Mouse (Mus musculus) 3134 (cell line): Measurements from ENCODE around the gene Fli1.

Experiments
- DNase-seq: peaks from one replicate; pipeline ENCODE4 v3.0.0-alpha.2; 2011; ENCODE audit warnings: low spot score; ENCODE audit not compliant: insufficient read length; ENCODE audit errors: extremely low read depth

The Fli1 gene

GRCm38 (mm10) chr9:32503995-32504451, 38.6 kb downstream of the Fli1 start:
- DNase-seq: no peak

GRCm38 (mm10) chr9:32503423-32503822, 39.2 kb downstream of the Fli1 start:
- no peak for DNase-seq

GRCm38 (mm10) chr9:32502256-32503010, 40.2 kb downstream of the Fli1 start:
- DNase-seq: no peak

- no peak for DNase-seq
These were observed 41.8 kb downstream of the Fli1 start for GRCm38 (mm10) chr9:32500886-32501285.

GRCm38 (mm10) chr9:32500063-32500462, 42.6 kb downstream of the Fli1 start:
- DNase-seq: no peak

GRCm38 (mm10) chr9:32499469-32499868, 43.2 kb downstream of the Fli1 start:
- DNase-seq: no peak

- DNase-seq: no peak
These were observed 47.0 kb downstream of the Fli1 start for GRCm38 (mm10) chr9:32495643-32495997.

GRCm38 (mm10) chr9:32494891-32495642, 47.6 kb downstream of the Fli1 start:
- DNase-seq: no peak

- no peak for DNase-seq
These were observed 48.9 kb downstream of the Fli1 start for GRCm38 (mm10) chr9:32493588-32494423.

DNA sequence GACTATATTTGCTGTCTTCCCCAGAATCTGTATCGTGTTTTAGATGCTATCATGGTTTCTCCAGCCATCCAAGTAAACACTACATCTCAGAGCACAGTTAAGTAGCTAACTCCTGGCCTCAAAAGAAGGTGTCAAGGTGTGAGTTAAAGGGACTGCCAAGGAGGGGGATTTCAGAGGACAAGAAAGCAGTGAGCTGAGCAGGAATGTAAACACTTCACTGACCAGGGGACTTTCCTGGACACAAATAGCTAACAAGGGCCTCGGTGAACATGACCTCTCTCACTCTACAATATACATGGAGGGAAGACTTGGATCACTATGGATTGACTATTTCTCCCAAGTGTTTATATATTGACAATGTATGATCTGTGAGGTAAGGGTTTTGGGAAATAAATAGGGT, 49.9 kb downstream of the Fli1 start:
- DNase-seq: no peak

DNA sequence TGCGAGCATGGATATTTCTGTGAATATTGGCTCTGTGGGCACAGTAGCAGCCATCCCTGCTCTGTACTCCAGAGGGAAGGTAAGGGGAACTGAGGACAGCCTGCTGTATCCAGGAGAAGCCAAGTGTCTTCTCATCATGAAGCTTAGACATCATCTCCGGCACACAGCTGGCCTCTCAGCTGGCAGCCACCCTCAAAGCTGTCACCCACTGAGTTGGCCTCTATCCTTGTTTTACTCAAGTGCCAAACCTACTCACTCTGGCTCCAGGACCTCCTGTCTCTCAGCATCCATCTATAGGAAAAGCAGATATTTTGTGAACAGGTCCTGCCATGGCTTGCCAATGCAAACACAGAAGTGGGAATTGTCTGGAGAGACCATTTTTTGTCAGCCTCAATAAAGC, 51.2 kb downstream of the Fli1 start:
- no peak for DNase-seq

- DNase-seq: no peak
These were observed 52.8 kb downstream of the Fli1 start for GRCm38 (mm10) chr9:32489794-32490358.

DNA sequence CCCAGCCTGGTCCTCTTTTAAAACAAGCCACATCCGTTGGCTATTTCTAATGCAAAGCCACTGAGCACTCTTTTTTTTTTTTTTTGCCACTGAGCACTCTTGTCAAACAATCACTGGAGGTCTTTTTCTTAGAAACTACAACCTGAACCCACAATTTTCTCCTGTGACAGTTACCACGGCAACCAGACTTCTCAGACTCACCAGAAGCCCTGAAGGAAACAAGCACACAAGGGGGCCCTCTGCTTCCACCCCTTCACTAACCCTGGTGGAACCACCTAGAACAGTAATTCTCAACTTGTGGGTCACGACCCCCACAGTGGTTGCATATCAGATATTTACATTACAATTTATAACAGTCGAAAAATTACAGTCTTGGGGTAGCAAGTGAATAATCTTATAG, 53.3 kb downstream of the Fli1 start:
- no peak for DNase-seq

DNA sequence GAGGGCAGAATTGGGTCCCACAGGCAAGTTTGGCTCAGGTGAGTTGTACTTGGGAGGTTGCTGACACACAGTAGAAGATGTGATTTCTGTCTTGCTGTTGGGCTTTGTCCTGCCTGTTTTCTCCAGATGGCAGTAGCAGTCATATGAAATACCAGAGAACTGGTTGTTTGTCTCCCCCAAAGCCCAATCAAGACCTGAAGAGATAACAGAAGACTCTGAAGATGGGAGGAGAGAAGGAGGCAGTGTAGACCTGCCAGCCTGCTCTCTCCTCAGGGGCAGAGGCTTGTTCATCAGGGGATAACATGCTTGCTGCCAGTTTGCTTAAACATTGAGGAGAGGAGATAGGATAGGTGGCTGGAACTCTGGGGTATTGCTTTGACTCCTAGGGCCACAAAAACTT, 54.0 kb downstream of the Fli1 start:
- no peak for DNase-seq

DNA sequence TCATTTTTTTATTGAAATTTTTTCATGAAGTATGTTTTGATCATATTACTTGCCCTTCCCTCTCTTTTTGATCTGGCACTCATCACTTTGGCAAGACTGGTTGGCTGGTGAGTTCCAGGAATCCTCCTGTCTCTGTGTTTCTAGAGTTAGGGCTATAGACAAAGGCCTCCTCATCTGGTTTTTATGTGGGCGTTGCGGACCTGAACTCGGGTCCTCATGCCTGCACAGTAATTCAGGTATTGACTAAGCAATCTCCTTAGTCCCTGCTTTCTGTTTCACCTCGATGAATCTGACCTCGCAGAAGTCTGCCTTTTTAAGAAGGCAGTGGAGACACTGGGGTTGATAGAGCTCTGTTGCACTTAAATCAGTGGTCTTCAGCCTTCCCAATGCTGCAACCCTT, 54.8 kb downstream of the Fli1 start:
- no peak for DNase-seq

DNA sequence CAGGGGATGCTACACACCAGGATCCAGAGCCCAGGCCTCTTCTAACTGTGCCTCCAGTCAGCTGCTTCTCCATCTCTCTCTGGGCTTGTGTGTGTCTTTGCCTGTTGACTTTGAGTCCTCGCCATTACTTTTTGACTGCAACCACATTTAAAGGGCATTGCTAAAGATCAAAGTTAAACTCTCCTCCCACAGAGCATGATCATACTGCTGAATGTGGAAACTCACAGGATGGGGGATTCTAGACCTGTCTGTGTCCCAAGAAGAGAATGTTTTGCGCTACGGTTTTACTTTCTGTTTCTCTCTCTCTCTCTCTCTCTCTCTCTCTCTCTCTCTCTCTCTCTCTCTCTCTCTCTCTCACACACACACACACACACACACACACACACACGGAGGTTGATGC, 55.3 kb downstream of the Fli1 start:
- DNase-seq: no peak

- DNase-seq: no peak
These were observed 62.2 kb downstream of the Fli1 start for GRCm38 (mm10) chr9:32480418-32480817.

- no peak for DNase-seq
These were observed 63.9 kb downstream of the Fli1 start for GRCm38 (mm10) chr9:32478799-32479198.

- DNase-seq: no peak
These were observed 64.6 kb downstream of the Fli1 start for GRCm38 (mm10) chr9:32478087-32478486.

DNA sequence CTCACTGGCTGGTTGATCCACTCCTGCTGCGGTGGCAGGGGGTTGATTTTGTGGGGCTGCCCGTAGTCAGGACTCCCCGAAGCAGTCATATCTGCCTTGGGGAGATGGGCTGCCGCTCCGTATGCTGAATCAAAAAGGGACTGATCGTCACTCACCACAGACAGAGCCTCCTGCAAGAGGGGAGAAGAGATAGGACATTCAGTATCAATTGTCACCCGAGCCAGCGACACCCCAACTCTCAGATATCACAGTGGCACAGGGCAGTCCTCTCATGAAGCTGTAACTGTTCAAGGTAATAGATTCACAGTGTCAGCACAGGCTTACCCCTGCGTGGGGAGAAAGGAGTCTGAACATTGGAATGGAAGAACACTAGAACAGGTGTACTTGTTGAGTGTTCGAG, 66.1 kb downstream of the Fli1 start:
- DNase-seq: no peak
